Mouse (Mus musculus) midbrain, embryonic 10.5 days (tissue): ENCODE data around the gene Mak. TPM values are rescaled to one million over a fixed set of nuclear protein-coding genes. Genes with fewer than 3 reads are reported as not detected.

Source experiments
- DNase-seq: peaks from one replicate; pipeline ENCODE4 v3.0.0-alpha.2; 2017; ENCODE audit warnings: low spot score
- H3K27ac ChIP-seq: fragments of 300-500 bp; sonication (generic); replicated peaks from 2 replicates; pipeline ENCODE4 v1.5.1; 2016; ENCODE audit warnings: mild to moderate bottlenecking
- H3K27me3 ChIP-seq: fragments of 300-500 bp; sonication (generic); 2 replicates; pipeline ENCODE4 v1.6.1; 2016; ENCODE audit warnings: low read depth, mild to moderate bottlenecking; ENCODE audit not compliant: poor library complexity, severe bottlenecking
- H3K36me3 ChIP-seq: fragments of 300-500 bp; sonication (generic); 2 replicates; pipeline ENCODE4 v1.6.1; 2016; ENCODE audit warnings: mild to moderate bottlenecking, moderate library complexity
- H3K4me1 ChIP-seq: fragments of 300-500 bp; sonication (generic); 2 replicates; pipeline ENCODE4 v1.6.1; 2016
- H3K4me3 ChIP-seq: fragments of 300-500 bp; sonication (generic); 2 replicates; pipeline ENCODE4 v1.5.1; 2016; ENCODE audit warnings: mild to moderate bottlenecking, moderate library complexity
- H3K9me3 ChIP-seq: fragments of 300-500 bp; sonication (generic); replicated peaks from 2 replicates; pipeline ENCODE4 v1.6.1; 2016; ENCODE audit warnings: mild to moderate bottlenecking
- WGBS: fragments of 180-500 bp; shearing (Covaris S2); methylation state at CpG from one replicate; pipeline ENCODE4 v1.1.7; 2016; 5-methylcytosine and 5-hydroxymethylcytosine counted together
- polyA plus RNA-seq: library from polyadenylated mRNA; unstranded; fragments of >200 nt; fragmentation: Nextera tagmentation; extraction: Ambion mirVana; gene quantifications from 2 replicates; pipeline ENCODE4 v1.2.1, GENCODE M21; 2016

Mak gene
- polyA plus RNA-seq, 1 experiment from 2014 or later: 1.0 TPM

GRCm38 (mm10) chr13:40978652-40979051, 100.9 kb downstream of the Mak start:
- WGBS: 89% methylated on average over 4 of the region's 4 CpGs
- H3K9me3 ChIP-seq: no peaks in the 10 kb centered on the region
- H3K4me1 ChIP-seq: no peaks in the 10 kb centered on the region
- no peak overlapping the region for H3K27ac ChIP-seq
- H3K36me3 ChIP-seq: no peaks in the 10 kb centered on the region
- no peaks in the 10 kb centered on the region for H3K27me3 ChIP-seq
- DNase-seq: no peak
- no peak overlapping the region for H3K4me3 ChIP-seq

- Histone ChIP-seq H3K27ac (no peak overlapping the region), H3K27me3 (no peaks in the 10 kb centered on the region), H3K4me1 (no peaks in the 10 kb centered on the region), H3K4me3 (no peak overlapping the region), H3K36me3 (no peaks in the 10 kb centered on the region), H3K9me3 (no peaks in the 10 kb centered on the region)
- DNase-seq: peak; percentile 50
- WGBS: 14% methylated on average over 7 of the region's 7 CpGs
These were observed 101.9 kb downstream of the Mak start for GRCm38 (mm10) chr13:40977609-40978008.

Other genes starting within 250 kb of the Mak start
- gene Gcnt2, start 220.0 kb downstream of the Mak start, polyA plus RNA-seq: 2.7 and 3.8 TPM in 2 replicates
- 80.8 and 89.2 TPM in 2 replicates for gene Pak1ip1, start 78.7 kb downstream of the Mak start, polyA plus RNA-seq
- 213 and 233 TPM in 2 replicates for gene Tmem14c, start 63.4 kb downstream of the Mak start, polyA plus RNA-seq
- gene Gcm2, start 31.3 kb upstream of the Mak start, polyA plus RNA-seq: not detected in 2 replicates
- gene Sycp2l, start 34.6 kb upstream of the Mak start, polyA plus RNA-seq: not detected in 2 replicates
- 46.8 and 50.7 TPM in 2 replicates for gene Elovl2, start 140.7 kb upstream of the Mak start, polyA plus RNA-seq
- 9.9 and 10.9 TPM in 2 replicates for gene Smim13, start 170.1 kb upstream of the Mak start, polyA plus RNA-seq
- not detected in 2 replicates for gene Gm17364, start 194.3 kb upstream of the Mak start, polyA plus RNA-seq